Mouse (Mus musculus): ENCODE data around the gene Gm20696. TPM values are rescaled to one million over a fixed set of nuclear protein-coding genes. Genes with fewer than 3 reads are reported as not detected.

The Gm20696 gene
- polyA plus RNA-seq, 1 experiment from 2014 or later = 1.9 TPM

DNA sequence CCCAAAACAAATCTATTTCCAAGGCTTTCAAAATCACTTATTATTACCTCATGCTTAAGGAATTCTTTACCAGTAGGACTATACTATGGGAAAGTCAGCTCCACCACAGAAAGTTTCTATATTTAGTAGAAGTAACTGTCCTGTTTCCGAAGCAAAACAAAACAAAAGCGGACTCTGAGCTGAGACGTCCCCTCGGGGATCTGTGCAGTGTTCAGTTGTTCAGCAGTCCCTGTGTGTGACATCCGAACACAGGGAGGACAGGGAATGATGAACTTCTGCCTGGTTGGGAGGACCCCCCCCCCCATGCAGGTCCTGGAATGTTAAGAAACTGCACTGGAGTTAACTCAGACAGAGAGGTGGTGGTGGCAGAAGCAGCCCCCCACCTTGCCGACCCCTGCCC, 154.7 kb downstream of the Gm20696 start:
- H3K4me3 ChIP-seq (replicated peaks; ENCODE audit: low read length) = 0 out of 2 replicates have a peak overlapping the region, but pooled peaks have one; percentile 7
- peak; percentile 56; the same call in 1 of the 2 replicates for ATAC-seq (ENCODE audit: insufficient read depth, low FRiP score)
- H3K9me3 ChIP-seq (replicated peaks; ENCODE audit: control insufficient read depth, low read length) = no peaks in the 10 kb centered on the region
- 32% methylated on average over 6 of the region's 6 CpGs for WGBS
- 0 out of 2 replicates have a peak overlapping the region, but pooled peaks have one; percentile 14 for H3K9ac ChIP-seq (ENCODE audit: low read length)
- H3K36me3 ChIP-seq (ENCODE audit: control insufficient read depth, insufficient read depth, low read length) = no peaks in the 10 kb centered on the region
- H3K27me3 ChIP-seq (ENCODE audit: control insufficient read depth, insufficient read depth, low read length) = no peaks in the 10 kb centered on the region
- H3K27ac ChIP-seq (ENCODE audit: low read length) = no peak overlapping the region
- peaks cover 17% of the 10 kb centered on the region for H3K4me1 ChIP-seq (ENCODE audit: control insufficient read depth, insufficient read depth, low read length)
- H3K4me2 ChIP-seq (ENCODE audit: low read depth, low read length) = peak overlapping the region; percentile 30

DNA sequence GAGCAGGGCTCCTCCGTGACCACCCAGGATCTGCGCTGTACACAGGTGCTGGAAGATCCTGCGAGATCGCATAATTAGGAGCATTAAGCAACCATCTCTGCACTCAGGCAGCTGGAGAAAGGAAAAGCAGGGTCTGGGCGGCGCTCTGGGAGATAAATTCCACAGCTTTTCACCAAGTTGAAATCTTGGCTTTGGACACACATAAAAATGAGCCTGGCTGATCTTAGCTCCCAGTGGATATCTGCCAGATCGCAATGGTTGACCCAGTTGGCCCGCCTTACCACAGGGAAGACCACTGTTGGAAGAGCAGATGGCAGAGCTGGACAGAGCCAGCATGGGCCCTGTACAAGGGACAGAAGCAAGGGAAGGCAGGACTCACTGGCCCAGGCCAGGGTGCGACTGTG, 157.4 kb downstream of the Gm20696 start:
- 76% methylated on average over 9 of the region's 9 CpGs for WGBS
- H3K4me1 ChIP-seq (ENCODE audit: control insufficient read depth, insufficient read depth, low read length) = peaks cover 13% of the 10 kb centered on the region
- H3K9me3 ChIP-seq (replicated peaks; ENCODE audit: control insufficient read depth, low read length) = no peaks in the 10 kb centered on the region
- no peaks in the 10 kb centered on the region for H3K36me3 ChIP-seq (ENCODE audit: control insufficient read depth, insufficient read depth, low read length)
- H3K4me3 ChIP-seq (replicated peaks; ENCODE audit: low read length) = no peak overlapping the region
- H3K4me2 ChIP-seq (ENCODE audit: low read depth, low read length) = no peak overlapping the region
- H3K27ac ChIP-seq (ENCODE audit: low read length) = no peak overlapping the region
- no peak overlapping the region for H3K9ac ChIP-seq (ENCODE audit: low read length)
- H3K27me3 ChIP-seq (ENCODE audit: control insufficient read depth, insufficient read depth, low read length) = no peaks in the 10 kb centered on the region
- ATAC-seq (ENCODE audit: insufficient read depth, low FRiP score) = no peak

- Histone ChIP-seq H3K36me3 (ENCODE audit: control insufficient read depth, insufficient read depth, low read length) (no peaks in the 10 kb centered on the region), H3K27ac (ENCODE audit: low read length) (no peak overlapping the region), H3K4me2 (ENCODE audit: low read depth, low read length) (no peak overlapping the region), H3K27me3 (ENCODE audit: control insufficient read depth, insufficient read depth, low read length) (no peaks in the 10 kb centered on the region), H3K4me3 (replicated peaks; ENCODE audit: low read length) (no peak overlapping the region), H3K9me3 (replicated peaks; ENCODE audit: control insufficient read depth, low read length) (no peaks in the 10 kb centered on the region), H3K4me1 (ENCODE audit: control insufficient read depth, insufficient read depth, low read length) (peaks cover 8% of the 10 kb centered on the region; the same call in 1 of the 2 replicates), H3K9ac (ENCODE audit: low read length) (no peak overlapping the region)
- WGBS = 73% methylated on average over 6 of the region's 6 CpGs
- no peak for ATAC-seq (ENCODE audit: insufficient read depth, low FRiP score)
These were observed 159.8 kb downstream of the Gm20696 start for GRCm38 (mm10) chr6:99506816-99507215.

DNA sequence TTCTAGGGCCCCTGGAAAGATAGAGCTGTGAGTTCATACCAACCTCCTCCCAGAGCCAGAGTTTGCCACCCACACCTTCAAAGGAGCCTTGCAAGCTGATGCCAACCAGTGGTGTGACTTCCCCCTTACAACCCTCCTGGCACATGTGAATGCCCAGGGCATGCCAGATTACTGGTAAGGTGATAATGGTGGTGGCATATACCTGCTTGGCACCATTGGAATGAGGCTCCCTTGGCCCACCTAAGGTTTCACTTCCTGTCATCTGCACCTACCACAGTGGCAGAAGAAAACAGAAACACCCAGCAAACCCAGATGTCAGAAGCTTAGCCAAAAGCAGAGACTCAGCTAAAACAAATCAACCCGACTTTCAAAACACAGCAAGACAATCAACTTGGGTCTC, 162.9 kb downstream of the Gm20696 start:
- H3K9me3 ChIP-seq (replicated peaks; ENCODE audit: control insufficient read depth, low read length) = no peaks in the 10 kb centered on the region
- no peak for ATAC-seq (ENCODE audit: insufficient read depth, low FRiP score)
- no peak overlapping the region for H3K4me3 ChIP-seq (replicated peaks; ENCODE audit: low read length)
- WGBS = 96% methylated on average over 1 of the region's 1 CpGs
- H3K4me2 ChIP-seq (ENCODE audit: low read depth, low read length) = no peak overlapping the region
- H3K9ac ChIP-seq (ENCODE audit: low read length) = no peak overlapping the region
- no peak overlapping the region for H3K27ac ChIP-seq (ENCODE audit: low read length)
- no peaks in the 10 kb centered on the region for H3K27me3 ChIP-seq (ENCODE audit: control insufficient read depth, insufficient read depth, low read length)
- H3K4me1 ChIP-seq (ENCODE audit: control insufficient read depth, insufficient read depth, low read length) = no peaks in the 10 kb centered on the region
- H3K36me3 ChIP-seq (ENCODE audit: control insufficient read depth, insufficient read depth, low read length) = no peaks in the 10 kb centered on the region

- WGBS = 72% methylated on average over 2 of the region's 2 CpGs
- Histone ChIP-seq H3K27ac (ENCODE audit: low read length) (no peak overlapping the region), H3K27me3 (ENCODE audit: control insufficient read depth, insufficient read depth, low read length) (no peaks in the 10 kb centered on the region), H3K9ac (ENCODE audit: low read length) (no peak overlapping the region), H3K4me3 (replicated peaks; ENCODE audit: low read length) (no peak overlapping the region), H3K4me1 (ENCODE audit: control insufficient read depth, insufficient read depth, low read length) (no peaks in the 10 kb centered on the region), H3K36me3 (ENCODE audit: control insufficient read depth, insufficient read depth, low read length) (no peaks in the 10 kb centered on the region), H3K9me3 (replicated peaks; ENCODE audit: control insufficient read depth, low read length) (no peaks in the 10 kb centered on the region), H3K4me2 (ENCODE audit: low read depth, low read length) (no peak overlapping the region)
- 0 out of 2 replicates have a peak, but pooled peaks have one; percentile 21 for ATAC-seq (ENCODE audit: insufficient read depth, low FRiP score)
These were observed 163.9 kb downstream of the Gm20696 start for GRCm38 (mm10) chr6:99502727-99503126.

DNA sequence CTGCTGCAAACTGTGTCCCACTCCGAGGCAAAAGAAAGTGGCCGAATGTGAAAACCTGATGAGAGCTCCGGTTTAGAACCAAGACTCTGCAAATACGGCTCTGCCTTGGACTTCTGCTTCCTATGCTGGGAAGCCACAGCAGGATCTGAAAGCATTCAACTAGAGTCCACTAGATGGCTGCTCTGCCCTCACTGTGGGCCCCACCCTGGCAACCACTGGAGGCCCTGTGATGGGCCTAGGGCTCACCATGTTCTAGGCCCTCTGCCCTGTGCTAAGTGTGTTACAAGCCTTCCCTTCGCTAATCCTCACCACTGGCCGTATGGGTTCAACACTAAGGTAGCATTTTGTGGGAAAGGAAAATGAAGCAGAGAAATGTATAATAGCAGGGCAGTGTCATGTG, 164.3 kb downstream of the Gm20696 start:
- 90% methylated on average over 6 of the region's 6 CpGs for WGBS
- H3K27ac ChIP-seq (ENCODE audit: low read length) = no peak overlapping the region
- no peaks in the 10 kb centered on the region for H3K27me3 ChIP-seq (ENCODE audit: control insufficient read depth, insufficient read depth, low read length)
- no peaks in the 10 kb centered on the region for H3K4me1 ChIP-seq (ENCODE audit: control insufficient read depth, insufficient read depth, low read length)
- H3K4me3 ChIP-seq (replicated peaks; ENCODE audit: low read length) = no peak overlapping the region
- no peaks in the 10 kb centered on the region for H3K36me3 ChIP-seq (ENCODE audit: control insufficient read depth, insufficient read depth, low read length)
- no peak overlapping the region for H3K4me2 ChIP-seq (ENCODE audit: low read depth, low read length)
- no peak for ATAC-seq (ENCODE audit: insufficient read depth, low FRiP score)
- H3K9me3 ChIP-seq (replicated peaks; ENCODE audit: control insufficient read depth, low read length) = no peaks in the 10 kb centered on the region
- H3K9ac ChIP-seq (ENCODE audit: low read length) = no peak overlapping the region

DNA sequence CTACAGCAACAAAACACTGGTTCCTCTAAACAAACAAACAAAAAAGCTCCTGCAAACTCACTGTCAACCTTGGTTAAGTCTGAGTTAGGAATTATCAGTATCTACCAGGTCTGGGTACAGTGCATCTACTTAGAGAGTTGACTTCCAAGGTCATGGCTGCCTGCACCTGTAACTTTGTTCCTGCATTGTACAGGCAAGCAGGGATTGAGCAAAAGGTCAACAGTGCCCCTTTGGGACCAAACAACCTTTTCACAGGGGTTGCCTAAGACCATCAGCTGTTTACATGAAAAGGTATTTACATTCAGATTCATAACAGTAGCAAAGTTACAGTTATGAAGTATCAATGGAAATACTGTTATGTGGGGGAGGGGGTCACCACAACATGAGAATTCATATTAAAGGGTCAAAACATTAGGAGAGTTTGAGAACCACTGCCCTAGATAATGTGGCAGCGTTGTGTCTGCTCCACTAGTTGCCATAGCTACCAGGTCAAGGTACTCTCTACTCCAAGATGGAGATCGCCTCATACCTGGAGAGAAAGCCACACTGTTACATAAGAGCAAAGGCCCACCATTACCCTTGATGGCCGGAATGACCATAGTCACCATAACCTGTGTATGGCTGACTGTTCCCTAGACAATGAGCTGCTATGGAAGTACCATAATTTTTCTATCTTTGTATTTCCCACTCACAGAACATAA, 165.9 kb downstream of the Gm20696 start:
- Histone ChIP-seq H3K27ac (ENCODE audit: low read length) (no peak overlapping the region), H3K4me3 (replicated peaks; ENCODE audit: low read length) (no peak overlapping the region), H3K9me3 (replicated peaks; ENCODE audit: control insufficient read depth, low read length) (no peaks in the 10 kb centered on the region), H3K4me2 (ENCODE audit: low read depth, low read length) (no peak overlapping the region), H3K27me3 (ENCODE audit: control insufficient read depth, insufficient read depth, low read length) (no peaks in the 10 kb centered on the region), H3K9ac (ENCODE audit: low read length) (no peak overlapping the region), H3K36me3 (ENCODE audit: control insufficient read depth, insufficient read depth, low read length) (no peaks in the 10 kb centered on the region), H3K4me1 (ENCODE audit: control insufficient read depth, insufficient read depth, low read length) (peaks cover 9% of the 10 kb centered on the region; the same call in 1 of the 2 replicates)
- WGBS = 91% methylated on average over 3 of the region's 3 CpGs
- no peak for ATAC-seq (ENCODE audit: insufficient read depth, low FRiP score)

DNA sequence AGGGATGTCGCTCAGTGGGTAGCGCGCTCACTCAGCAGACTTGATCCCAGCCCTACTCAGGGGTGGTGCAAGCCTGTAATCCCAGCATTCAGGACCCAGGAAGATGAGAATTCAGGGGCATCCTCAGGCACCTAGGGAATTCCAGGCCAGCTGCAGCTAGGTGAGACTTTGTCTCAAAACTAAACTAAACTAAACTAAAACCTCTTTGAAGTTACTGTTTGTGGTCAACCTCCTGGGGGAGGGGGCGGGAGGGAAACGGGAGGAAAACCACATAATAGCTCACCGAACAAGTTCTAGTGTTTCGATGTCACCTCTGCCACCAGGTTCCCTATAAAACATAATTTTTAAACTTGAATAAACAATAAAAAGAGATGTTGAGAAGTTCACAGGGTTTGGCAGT, 168.5 kb downstream of the Gm20696 start:
- Histone ChIP-seq H3K9ac (ENCODE audit: low read length) (no peak overlapping the region), H3K4me1 (ENCODE audit: control insufficient read depth, insufficient read depth, low read length) (peaks cover 9% of the 10 kb centered on the region), H3K27ac (ENCODE audit: low read length) (no peak overlapping the region), H3K4me2 (ENCODE audit: low read depth, low read length) (no peak overlapping the region), H3K9me3 (replicated peaks; ENCODE audit: control insufficient read depth, low read length) (no peaks in the 10 kb centered on the region), H3K4me3 (replicated peaks; ENCODE audit: low read length) (no peak overlapping the region), H3K36me3 (ENCODE audit: control insufficient read depth, insufficient read depth, low read length) (no peaks in the 10 kb centered on the region), H3K27me3 (ENCODE audit: control insufficient read depth, insufficient read depth, low read length) (no peaks in the 10 kb centered on the region)
- 71% methylated on average over 7 of the region's 7 CpGs for WGBS
- no peak for ATAC-seq (ENCODE audit: insufficient read depth, low FRiP score)

- H3K9ac ChIP-seq (ENCODE audit: low read length) = no peak overlapping the region
- no peaks in the 10 kb centered on the region for H3K27me3 ChIP-seq (ENCODE audit: control insufficient read depth, insufficient read depth, low read length)
- no peaks in the 10 kb centered on the region for H3K9me3 ChIP-seq (replicated peaks; ENCODE audit: control insufficient read depth, low read length)
- ATAC-seq (ENCODE audit: insufficient read depth, low FRiP score) = peak; percentile 71; the same call in 1 of the 2 replicates
- H3K36me3 ChIP-seq (ENCODE audit: control insufficient read depth, insufficient read depth, low read length) = no peaks in the 10 kb centered on the region
- 54% methylated on average over 5 of the region's 5 CpGs for WGBS
- H3K4me3 ChIP-seq (replicated peaks; ENCODE audit: low read length) = no peak overlapping the region
- H3K4me2 ChIP-seq (ENCODE audit: low read depth, low read length) = no peak overlapping the region
- peaks cover 17% of the 10 kb centered on the region for H3K4me1 ChIP-seq (ENCODE audit: control insufficient read depth, insufficient read depth, low read length)
- H3K27ac ChIP-seq (ENCODE audit: low read length) = no peak overlapping the region
These were observed 170.5 kb downstream of the Gm20696 start for GRCm38 (mm10) chr6:99496114-99496513.

Data from stomach, embryonic 16.5 days (tissue).